Mouse (Mus musculus) induced T-regulatory cell, adult 2 months (primary cell): ENCODE measurements around the gene Kbtbd7.
A peak's percentile ranks its signal among the peaks of the same experiment; 100 is the strongest.
"Not testable (repeated sequence)": the region's sequence is repeated elsewhere in the genome, so short reads cannot be mapped to it uniquely, and the experiment has no call there.

Source experiments
- DNase-seq: peaks from one replicate; pipeline ENCODE4 v3.0.0-alpha.2; 2012; ENCODE audit warnings: low read depth

Kbtbd7 gene

GRCm38 (mm10) chr14:79451681-79452590, 25.6 kb downstream of the Kbtbd7 start, which contains the start of gene Kbtbd6:
TSS of gene Kbtbd6 (plus strand) at chr14:79451835.
- DNase-seq = peak; percentile 94

- DNase-seq = not testable (repeated sequence)
Measured at GRCm38 (mm10) chr14:79452591-79452934, 26.3 kb downstream of the Kbtbd7 start.

- DNase-seq = no peak
Measured at GRCm38 (mm10) chr14:79460401-79460800, 34.1 kb downstream of the Kbtbd7 start.

- no peak for DNase-seq
Measured at GRCm38 (mm10) chr14:79460988-79461387, 34.7 kb downstream of the Kbtbd7 start.

GRCm38 (mm10) chr14:79465623-79466022, 39.3 kb downstream of the Kbtbd7 start:
- DNase-seq = peak; percentile 34

GRCm38 (mm10) chr14:79467621-79468020, 41.3 kb downstream of the Kbtbd7 start:
- peak; percentile 68 for DNase-seq

- DNase-seq = no peak
Measured at GRCm38 (mm10) chr14:79473384-79473783, 47.1 kb downstream of the Kbtbd7 start.
